ENCODE assay signal across 15 mouse cellular contexts in the genomic region with DNA sequence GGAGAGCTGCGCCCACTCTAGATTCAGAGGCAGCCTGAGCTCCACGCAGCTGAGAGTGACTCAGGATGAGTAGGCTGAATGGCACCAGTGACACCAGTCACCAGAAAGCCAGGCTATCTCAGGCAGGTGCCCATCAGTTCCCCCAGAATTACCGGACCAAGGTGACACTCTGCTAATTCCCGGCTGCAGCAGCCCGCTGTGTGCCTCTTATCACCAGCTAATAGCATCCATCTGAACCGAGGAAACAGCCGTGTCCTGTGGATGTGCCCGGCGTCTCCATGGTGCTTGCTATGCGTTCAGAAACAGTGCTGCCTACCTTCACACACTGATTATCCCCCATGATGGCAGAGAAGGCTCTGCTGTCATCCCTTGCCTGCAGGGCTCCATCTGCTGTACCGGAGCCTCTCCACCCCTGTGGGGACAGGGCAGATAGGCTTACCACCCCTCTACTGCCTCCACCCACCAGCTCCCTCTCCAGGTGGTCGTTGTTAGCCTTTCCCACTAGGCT.
A peak's percentile ranks its signal among the peaks of the same experiment; 100 is the strongest.
DNase-seq lines count a peak whose midpoint lies in the region; ATAC-seq and TF ChIP-seq lines count a peak whose summit lies in the region.
"Had no signal": no experiment of that assay in that cellular context is flagged by ENCODE, and none has a peak within 500 bp of the region (broad histone marks: within the 10 kb centered on the region; RNA-seq: fewer than 3 reads in every experiment).

No protein-coding gene starts in this region.

- peak; percentile 58 to 59 for DNase-seq in cerebellum, postnatal 25 days
- no peak for DNase-seq in cerebellum, postnatal 36 days
- DNase-seq in layer of hippocampus, adult 2 months (ENCODE audit: low spot score in 2 of 2), result no peak
- no peak for DNase-seq in layer of hippocampus, postnatal 36 days
- DNase-seq in adrenal gland, postnatal 36 days, result no peak
- DNase-seq in adrenal gland, postnatal 25 days, result no peak
- DNase-seq: kidney, postnatal 10 days; left cerebral cortex, postnatal 4 days had no signal

- no peak overlapping the region for H3K9ac ChIP-seq in hindbrain, embryonic 12.5 days
- H3K9ac ChIP-seq in midbrain, embryonic 16.5 days (ENCODE audit: low read depth, low read length), result no peak overlapping the region
- H3K9ac ChIP-seq: embryonic facial prominence, embryonic 15.5 days; heart, embryonic 15.5 days; liver, embryonic 15.5 days had no signal

- H3K9me3 ChIP-seq in hindbrain, embryonic 12.5 days (replicated peaks), result no peaks in the 10 kb centered on the region
- H3K9me3 ChIP-seq in midbrain, embryonic 16.5 days (replicated peaks; ENCODE audit: control insufficient read depth, low read length, poor library complexity, severe bottlenecking), result no peaks in the 10 kb centered on the region
- H3K9me3 ChIP-seq: embryonic facial prominence, embryonic 15.5 days; heart, embryonic 15.5 days; liver, embryonic 15.5 days had no signal

- peaks cover 61% of the 10 kb centered on the region for H3K4me1 ChIP-seq in hindbrain, embryonic 12.5 days
- peaks cover 40% of the 10 kb centered on the region for H3K4me1 ChIP-seq in midbrain, embryonic 16.5 days (ENCODE audit: control insufficient read depth, insufficient read depth, low read length)
- H3K4me1 ChIP-seq: embryonic facial prominence, embryonic 15.5 days; heart, embryonic 15.5 days; liver, embryonic 15.5 days had no signal

- 52% methylated on average over 12 of the region's 12 CpGs for WGBS in hindbrain, embryonic 12.5 days
- 46% methylated on average over 12 of the region's 12 CpGs for WGBS in midbrain, embryonic 16.5 days

- peak; percentile 30; the same call in 1 of the 2 replicates for ATAC-seq in hindbrain, embryonic 12.5 days (ENCODE audit: low FRiP score)
- ATAC-seq in midbrain, embryonic 16.5 days, result no peak
- ATAC-seq: intestine, embryonic 16.5 days; Patski had no signal

- no peaks in the 10 kb centered on the region for H3K36me3 ChIP-seq in hindbrain, embryonic 12.5 days
- H3K36me3 ChIP-seq in midbrain, embryonic 16.5 days (ENCODE audit: control insufficient read depth, insufficient read depth, low read length), result no peaks in the 10 kb centered on the region
- H3K36me3 ChIP-seq: embryonic facial prominence, embryonic 15.5 days; heart, embryonic 15.5 days; liver, embryonic 15.5 days had no signal

- H3K4me2 ChIP-seq in hindbrain, embryonic 12.5 days (replicated peaks), result no peak overlapping the region
- H3K4me2 ChIP-seq in midbrain, embryonic 16.5 days (ENCODE audit: low read length), result no peak overlapping the region
- H3K4me2 ChIP-seq: embryonic facial prominence, embryonic 15.5 days; heart, embryonic 15.5 days; liver, embryonic 15.5 days had no signal

- peak overlapping the region; percentile 3; the same call in 1 of the 2 replicates for H3K4me3 ChIP-seq in layer of hippocampus, adult 2 months
- H3K4me3 ChIP-seq in hindbrain, embryonic 12.5 days, result no peak overlapping the region
- no peak overlapping the region for H3K4me3 ChIP-seq in midbrain, embryonic 16.5 days (ENCODE audit: low read depth, low read length)
- H3K4me3 ChIP-seq: embryonic facial prominence, embryonic 15.5 days; heart, embryonic 15.5 days; liver, embryonic 15.5 days had no signal

- no peaks in the 10 kb centered on the region; the same call in 1 of the 2 replicates for H3K27me3 ChIP-seq in hindbrain, embryonic 12.5 days
- H3K27me3 ChIP-seq in midbrain, embryonic 16.5 days (ENCODE audit: control insufficient read depth, insufficient read depth, low read depth, low read length), result no peaks in the 10 kb centered on the region
- H3K27me3 ChIP-seq: embryonic facial prominence, embryonic 15.5 days; heart, embryonic 15.5 days; liver, embryonic 15.5 days had no signal

- H3K27ac ChIP-seq in layer of hippocampus, adult 2 months, result peak overlapping the region; percentile 89
- peak overlapping the region; percentile 69; the same call in 1 of the 2 replicates for H3K27ac ChIP-seq in hindbrain, embryonic 12.5 days
- peak overlapping the region; percentile 35 for H3K27ac ChIP-seq in midbrain, embryonic 16.5 days (ENCODE audit: low read length)
- H3K27ac ChIP-seq: embryonic facial prominence, embryonic 15.5 days; heart, embryonic 15.5 days; liver, embryonic 15.5 days had no signal

- no peak for TF ChIP-seq CTCF in layer of hippocampus, adult 2 months (conservative IDR thresholded peaks at IDR 0.05)

Comparison
In these comparisons a context has a peak if more than half of its experiments do, and no peak if none do; other contexts are left out.
1. DNase-seq: peak in cerebellum, postnatal 25 days (2 of 2); none in cerebellum, postnatal 36 days (0 of 2), layer of hippocampus, adult 2 months (0 of 2), layer of hippocampus, postnatal 36 days (0 of 2), adrenal gland, postnatal 36 days (0 of 2) and adrenal gland, postnatal 25 days (single experiment).
2. H3K27ac ChIP-seq: peak in every context shown above with its lines; median percentile 89 in layer of hippocampus, adult 2 months; 69 in hindbrain, embryonic 12.5 days; 35 in midbrain, embryonic 16.5 days.